Comparison of ENCODE assay signal across 20 mouse cellular contexts in the genomic region with DNA sequence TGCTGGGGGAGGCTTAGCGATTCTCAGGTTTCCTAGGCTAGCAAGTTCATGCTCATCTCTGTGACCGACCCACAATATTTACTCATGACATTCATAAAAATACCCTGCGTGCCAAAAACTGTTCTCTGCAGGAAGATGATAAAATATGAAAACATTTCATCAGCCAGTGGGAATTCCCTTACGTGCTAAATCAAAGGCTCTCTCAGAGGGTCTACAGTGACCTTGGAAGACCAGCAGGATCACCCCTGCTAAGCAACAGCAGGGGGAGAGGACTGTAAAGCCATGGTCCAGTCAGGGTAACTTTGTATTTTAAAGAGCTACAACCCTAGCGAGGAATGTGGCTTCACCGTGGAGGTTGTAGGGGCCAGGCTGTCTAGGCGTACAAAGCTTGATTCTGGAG.
A peak's percentile ranks its signal among the peaks of the same experiment; 100 is the strongest.
DNase-seq lines count a peak whose midpoint lies in the region; ATAC-seq lines count a peak whose summit lies in the region.
"Had no signal": no experiment of that assay in that cellular context is flagged by ENCODE, and none has a peak within 500 bp of the region (broad histone marks: within the 10 kb centered on the region; RNA-seq: fewer than 3 reads in every experiment).

No protein-coding gene starts in this region.

- intact Hi-C loops in heart, postnatal 14 days (cut with DNase I): no loop called here

- WGBS in heart, embryonic 10.5 days: 81% methylated on average over 7 of the region's 7 CpGs
- WGBS in heart, embryonic 16.5 days: 68% methylated on average over 7 of the region's 7 CpGs
- 61% methylated on average over 7 of the region's 7 CpGs for WGBS in kidney, embryonic 16.5 days

- 0 out of 2 replicates have a peak, but pooled peaks cover 6% of the 10 kb centered on the region for H3K4me1 ChIP-seq in heart, embryonic 10.5 days
- peaks cover 4% of the 10 kb centered on the region; the same call in 1 of the 2 replicates for H3K4me1 ChIP-seq in heart, embryonic 16.5 days (ENCODE audit: control insufficient read depth, insufficient read depth, low read length)
- H3K4me1 ChIP-seq in kidney, embryonic 16.5 days (ENCODE audit: insufficient read depth, low read length): peaks cover 7% of the 10 kb centered on the region; the same call in 1 of the 2 replicates
- H3K4me1 ChIP-seq: embryonic facial prominence, embryonic 15.5 days; hindbrain, embryonic 13.5 days; liver, embryonic 12.5 days; midbrain, embryonic 10.5 days had no signal

- H3K27ac ChIP-seq in heart, embryonic 10.5 days: peak overlapping the region; percentile 47; the same call in 1 of the 2 replicates
- peak overlapping the region; percentile 65 for H3K27ac ChIP-seq in heart, embryonic 16.5 days (ENCODE audit: low read length)
- H3K27ac ChIP-seq in kidney, embryonic 16.5 days (ENCODE audit: low read length): peak overlapping the region; percentile 10
- H3K27ac ChIP-seq: embryonic facial prominence, embryonic 15.5 days; hindbrain, embryonic 13.5 days; liver, embryonic 12.5 days; midbrain, embryonic 10.5 days; stomach, postnatal 0 days had no signal

- peak; percentile 52 for DNase-seq in heart, embryonic 10.5 days (ENCODE audit: low spot score)
- no peak for DNase-seq in heart, postnatal 4 days
- DNase-seq in heart, postnatal 14 days: no peak
- no peak for DNase-seq in kidney, postnatal 10 days
- DNase-seq in spleen, postnatal 14 days (ENCODE audit: low spot score in 2 of 2): no peak
- DNase-seq: adrenal gland, postnatal 25 days; cerebellum, adult 9-11 months; layer of hippocampus, postnatal 36 days; lung, adult 18-20 months; lung, postnatal 10 days; thymus, adult 2 months; thymus, postnatal 4 days had no signal

- no peaks in the 10 kb centered on the region for H3K9me3 ChIP-seq in heart, embryonic 10.5 days
- no peaks in the 10 kb centered on the region for H3K9me3 ChIP-seq in heart, embryonic 16.5 days (replicated peaks; ENCODE audit: control insufficient read depth, low read length)
- no peaks in the 10 kb centered on the region for H3K9me3 ChIP-seq in kidney, embryonic 16.5 days (ENCODE audit: low read length)
- H3K9me3 ChIP-seq: embryonic facial prominence, embryonic 15.5 days; hindbrain, embryonic 13.5 days; liver, embryonic 12.5 days; midbrain, embryonic 10.5 days had no signal

- H3K4me2 ChIP-seq in heart, embryonic 16.5 days (ENCODE audit: low read depth, low read length): no peak overlapping the region
- H3K4me2 ChIP-seq in kidney, embryonic 16.5 days (replicated peaks; ENCODE audit: low read depth, low read length): no peak overlapping the region
- H3K4me2 ChIP-seq: embryonic facial prominence, embryonic 15.5 days; hindbrain, embryonic 13.5 days; liver, embryonic 12.5 days had no signal

- ATAC-seq in heart, embryonic 16.5 days (replicated peaks; ENCODE audit: extremely low read depth, insufficient read depth, low FRiP score): 0 out of 2 replicates have a peak, but pooled peaks have one; percentile 16
- peak; percentile 63; the same call in 1 of the 2 replicates for ATAC-seq in kidney, embryonic 16.5 days (ENCODE audit: low FRiP score, low TSS enrichment)
- ATAC-seq: forebrain, embryonic 14.5 days; liver, embryonic 12.5 days had no signal

- no peak overlapping the region for H3K4me3 ChIP-seq in heart, embryonic 10.5 days
- no peak overlapping the region for H3K4me3 ChIP-seq in heart, embryonic 16.5 days (ENCODE audit: low read length)
- no peak overlapping the region for H3K4me3 ChIP-seq in kidney, embryonic 16.5 days (ENCODE audit: low read length)
- H3K4me3 ChIP-seq: embryonic facial prominence, embryonic 15.5 days; hindbrain, embryonic 13.5 days; liver, embryonic 12.5 days; midbrain, embryonic 10.5 days had no signal

- H3K9ac ChIP-seq in heart, embryonic 16.5 days (ENCODE audit: low read length): no peak overlapping the region
- no peak overlapping the region for H3K9ac ChIP-seq in kidney, embryonic 16.5 days (replicated peaks; ENCODE audit: low read length)
- H3K9ac ChIP-seq: embryonic facial prominence, embryonic 15.5 days; hindbrain, embryonic 13.5 days; liver, embryonic 12.5 days had no signal

- no peaks in the 10 kb centered on the region for H3K36me3 ChIP-seq in heart, embryonic 10.5 days
- no peaks in the 10 kb centered on the region for H3K36me3 ChIP-seq in heart, embryonic 16.5 days (ENCODE audit: control insufficient read depth, insufficient read depth)
- no peaks in the 10 kb centered on the region for H3K36me3 ChIP-seq in kidney, embryonic 16.5 days (ENCODE audit: insufficient read depth, low read length)
- H3K36me3 ChIP-seq: embryonic facial prominence, embryonic 15.5 days; hindbrain, embryonic 13.5 days; liver, embryonic 12.5 days; midbrain, embryonic 10.5 days had no signal

- H3K27me3 ChIP-seq in heart, embryonic 10.5 days (ENCODE audit: insufficient read depth, poor library complexity, severe bottlenecking): no peaks in the 10 kb centered on the region
- no peaks in the 10 kb centered on the region for H3K27me3 ChIP-seq in heart, embryonic 16.5 days (ENCODE audit: control insufficient read depth, insufficient read depth, low read length)
- H3K27me3 ChIP-seq in kidney, embryonic 16.5 days (ENCODE audit: insufficient read depth, low read length): no peaks in the 10 kb centered on the region
- H3K27me3 ChIP-seq: embryonic facial prominence, embryonic 15.5 days; hindbrain, embryonic 13.5 days; liver, embryonic 12.5 days had no signal

Comparison
In these comparisons a context has a peak if more than half of its experiments do, and no peak if none do; other contexts are left out.
1. H3K27ac ChIP-seq: peak in every context shown above with its lines; median percentile 65 in heart, embryonic 16.5 days; 47 in heart, embryonic 10.5 days; 10 in kidney, embryonic 16.5 days.